Mouse (Mus musculus): ENCODE data around the gene Tank.

GRCm38 (mm10) chr2:61630864-61631555 is 52.6 kb downstream of the Tank start:
- TF ChIP-seq CTCF (IDR thresholded peaks at IDR 0.05; ENCODE audit: borderline replicate concordance, control insufficient read depth, extremely low read depth, insufficient read depth, low read length, poor library complexity) = no peak
- TF ChIP-seq POLR2A (IDR thresholded peaks at IDR 0.05; ENCODE audit: control insufficient read depth, extremely low read depth, insufficient read depth, low read length, poor library complexity) = no peak

Data from thymus, adult 2 months (tissue).